Mouse (Mus musculus): ENCODE results near the gene Mrpl21.

- TF ChIP-seq POLR2A (IDR thresholded peaks at IDR 0.05; ENCODE audit: insufficient read length, low read depth): no peak
- TF ChIP-seq USF1 (IDR thresholded peaks at IDR 0.05; ENCODE audit: low read depth): no peak
- no peak for TF ChIP-seq MYOD1 (IDR thresholded peaks at IDR 0.05; ENCODE audit: control insufficient read depth in 1 of 3, insufficient read length in 2 of 3, low read depth in 2 of 3)
- TF ChIP-seq CEBPB (IDR thresholded peaks at IDR 0.05; ENCODE audit: insufficient read depth, poor library complexity, severe bottlenecking): no peak
- no peak for TF ChIP-seq E2F4 (IDR thresholded peaks at IDR 0.05; ENCODE audit: insufficient read depth)
- TF ChIP-seq MAX (IDR thresholded peaks at IDR 0.05; ENCODE audit: low read depth): no peak
- no peak for TF ChIP-seq POLR2AphosphoS2 (IDR thresholded peaks at IDR 0.05; ENCODE audit: insufficient read length, low read depth)
- no peak for TF ChIP-seq MYOG (IDR thresholded peaks at IDR 0.05; ENCODE audit: control insufficient read depth in 1 of 3, insufficient read depth in 1 of 3, insufficient read length in 2 of 3, low read depth in 2 of 3)
These were observed 13.4 kb upstream of the Mrpl21 start for GRCm38 (mm10) chr19:3269279-3269678.
